Mouse (Mus musculus) left cerebral cortex, postnatal 14 days (tissue): ENCODE measurements around the gene Rnf182. TPM values are rescaled to one million over a fixed set of nuclear protein-coding genes. Genes with fewer than 3 reads are reported as not detected.

Source experiments
- DNase-seq, 2 experiments: peaks; one replicate each; pipeline ENCODE4 v3.0.0; 2021 to 2022; ENCODE audit warnings: low spot score in 2 of 2, mixed read lengths in 1 of 2
- intact Hi-C: fragments of 180-260 bp; cut with DNase I; formaldehyde crosslinking; loops from one replicate; pipeline ENCODE4 v1.15.1; 2025
- total RNA-seq, 2 experiments: library from RNA; stranded (reverse); gene quantifications; 2 replicates each; pipeline ENCODE4 v1.2.3; 2021

Gene Rnf182
- total RNA-seq, 2 experiments from 2014 or later = 6.3 to 7.6 TPM

- no peak for DNase-seq
- intact Hi-C loops = no loop called here
These were observed 13.1 kb upstream of the Rnf182 start for GRCm38 (mm10) chr13:43602440-43602839.

- DNase-seq = no peak
- intact Hi-C loops = no loop called here
These were observed 12.5 kb upstream of the Rnf182 start for GRCm38 (mm10) chr13:43603042-43603441.

GRCm38 (mm10) chr13:43608854-43609253 lies 6.7 kb upstream of the Rnf182 start:
- intact Hi-C loops = no loop called here
- no peak for DNase-seq

- intact Hi-C loops = no loop called here
- DNase-seq = no peak
These were observed 3.5 kb upstream of the Rnf182 start for GRCm38 (mm10) chr13:43612040-43612439.

GRCm38 (mm10) chr13:43614667-43615066 lies 843 bp upstream of the Rnf182 start:
- intact Hi-C loops = loop anchor here (5.0 kb wide), 1 partner anchor 113 kb away; no protein-coding TSS in a partner anchor
- no peak for DNase-seq

- intact Hi-C loops = loop anchor here (5.0 kb wide), 1 partner anchor 112 kb away; no protein-coding TSS in a partner anchor
- DNase-seq = no peak
These were observed 325 bp upstream of the Rnf182 start for GRCm38 (mm10) chr13:43615194-43615576.

GRCm38 (mm10) chr13:43616551-43616950 lies 1.0 kb downstream of the Rnf182 start:
- intact Hi-C loops = loop anchor here (5.0 kb wide), 1 partner anchor 111 kb away; no protein-coding TSS in a partner anchor
- DNase-seq = no peak

- intact Hi-C loops = loop anchor here (5.0 kb wide), 1 partner anchor 108 kb away; no protein-coding TSS in a partner anchor
- no peak for DNase-seq
These were observed 4.2 kb downstream of the Rnf182 start for GRCm38 (mm10) chr13:43619550-43620175.

GRCm38 (mm10) chr13:43627922-43628321 lies 12.4 kb downstream of the Rnf182 start:
- DNase-seq = no peak

GRCm38 (mm10) chr13:43629785-43630184 lies 14.3 kb downstream of the Rnf182 start:
- intact Hi-C loops = no loop called here
- DNase-seq = no peak

More at GRCm38 (mm10) chr13:43627922-43628321, 12.4 kb downstream of the Rnf182 start:
- intact Hi-C loops = no loop called here

- intact Hi-C loops = no loop called here
- no peak for DNase-seq
These were observed 15.8 kb downstream of the Rnf182 start for GRCm38 (mm10) chr13:43631266-43631665.

GRCm38 (mm10) chr13:43633024-43633423 lies 17.5 kb downstream of the Rnf182 start:
- no peak for DNase-seq
- intact Hi-C loops = no loop called here

GRCm38 (mm10) chr13:43637720-43638119 lies 22.2 kb downstream of the Rnf182 start:
- intact Hi-C loops = no loop called here
- DNase-seq = peak in 1 of 2 experiments; percentile 43

GRCm38 (mm10) chr13:43644991-43645390 lies 29.5 kb downstream of the Rnf182 start:
- intact Hi-C loops = no loop called here
- no peak for DNase-seq

- intact Hi-C loops = no loop called here
- no peak for DNase-seq
These were observed 33.0 kb downstream of the Rnf182 start for GRCm38 (mm10) chr13:43648556-43648955.

GRCm38 (mm10) chr13:43651277-43651676 lies 35.8 kb downstream of the Rnf182 start:
- intact Hi-C loops = no loop called here

GRCm38 (mm10) chr13:43654091-43654490 lies 38.6 kb downstream of the Rnf182 start:
- intact Hi-C loops = no loop called here
- DNase-seq = no peak

More at GRCm38 (mm10) chr13:43651277-43651676, 35.8 kb downstream of the Rnf182 start:
- DNase-seq = no peak

GRCm38 (mm10) chr13:43663225-43663624 lies 47.7 kb downstream of the Rnf182 start:
- DNase-seq = peak; percentile 17 to 25
- intact Hi-C loops = no loop called here

- peak in 1 of 2 experiments; percentile 33 for DNase-seq
- intact Hi-C loops = no loop called here
These were observed 50.6 kb downstream of the Rnf182 start for GRCm38 (mm10) chr13:43666130-43666529.

GRCm38 (mm10) chr13:43666920-43667319 lies 51.4 kb downstream of the Rnf182 start:
- no peak for DNase-seq
- intact Hi-C loops = no loop called here

GRCm38 (mm10) chr13:43677159-43677882 lies 61.8 kb downstream of the Rnf182 start:
- intact Hi-C loops = no loop called here

More at GRCm38 (mm10) chr13:43677159-43677882, 61.8 kb downstream of the Rnf182 start:
- no peak for DNase-seq
